Mouse (Mus musculus): ENCODE data around the gene Usp7. TPM values are rescaled to one million over a fixed set of nuclear protein-coding genes. Genes with fewer than 3 reads are reported as not detected.

Gene Usp7
- polyA plus RNA-seq (2015; fragmentation: Nextera tagmentation; extraction: Ambion mirVana), result 28.4 and 34.5 TPM in 2 replicates

- Histone ChIP-seq H3K9ac (no peak within 1 kb of the TSS), H3K4me3 (replicated peaks) (no peak within 1 kb of the TSS), H3K9me3 (replicated peaks) (no peaks in the 10 kb centered on the region), H3K36me3 (no peaks in the 10 kb centered on the region), H3K4me2 (replicated peaks) (no peak within 1 kb of the TSS), H3K27me3 (no peaks in the 10 kb centered on the region), H3K27ac (replicated peaks) (no peak within 1 kb of the TSS), H3K4me1 (no peaks in the 10 kb centered on the region)
- ATAC-seq (ENCODE audit: insufficient number of reproducible peaks, low FRiP score, low TSS enrichment, low read depth), result no peak
- 90% methylated on average over 20 of the region's 20 CpGs for WGBS
Observed at GRCm38 (mm10) chr16:8791949-8792557, at the start of gene Usp7. TSS of gene Usp7 (minus strand) at chr16:8792308.

- no peaks in the 10 kb centered on the region for H3K27me3 ChIP-seq
- H3K9me3 ChIP-seq (replicated peaks), result no peaks in the 10 kb centered on the region
- H3K9ac ChIP-seq, result no peak overlapping the region
- 85% methylated on average over 3 of the region's 3 CpGs for WGBS
- no peaks in the 10 kb centered on the region for H3K4me1 ChIP-seq
- H3K4me2 ChIP-seq (replicated peaks), result no peak overlapping the region
- no peak overlapping the region for H3K27ac ChIP-seq (replicated peaks)
- H3K36me3 ChIP-seq, result peaks cover 46% of the 10 kb centered on the region
- ATAC-seq (ENCODE audit: insufficient number of reproducible peaks, low FRiP score, low TSS enrichment, low read depth), result no peak
- no peak overlapping the region for H3K4me3 ChIP-seq (replicated peaks)
Observed at GRCm38 (mm10) chr16:8840557-8840956, 48.4 kb upstream of the Usp7 start.

GRCm38 (mm10) chr16:8838921-8839320 is 46.8 kb upstream of the Usp7 start:
- Histone ChIP-seq H3K9ac (no peak overlapping the region), H3K36me3 (peaks cover 49% of the 10 kb centered on the region), H3K27ac (replicated peaks) (no peak overlapping the region), H3K4me2 (replicated peaks) (no peak overlapping the region), H3K4me1 (no peaks in the 10 kb centered on the region), H3K4me3 (replicated peaks) (no peak overlapping the region), H3K9me3 (replicated peaks) (no peaks in the 10 kb centered on the region), H3K27me3 (no peaks in the 10 kb centered on the region)
- no peak for ATAC-seq (ENCODE audit: insufficient number of reproducible peaks, low FRiP score, low TSS enrichment, low read depth)

- WGBS, result 97% methylated on average over 1 of the region's 1 CpGs
- ATAC-seq (ENCODE audit: insufficient number of reproducible peaks, low FRiP score, low TSS enrichment, low read depth), result no peak
- no peaks in the 10 kb centered on the region for H3K27me3 ChIP-seq
- peaks cover 11% of the 10 kb centered on the region for H3K4me1 ChIP-seq
- H3K4me3 ChIP-seq (replicated peaks), result no peak overlapping the region
- no peak overlapping the region for H3K9ac ChIP-seq
- no peak overlapping the region for H3K27ac ChIP-seq (replicated peaks)
- H3K36me3 ChIP-seq, result peaks cover 41% of the 10 kb centered on the region
- no peaks in the 10 kb centered on the region for H3K9me3 ChIP-seq (replicated peaks)
- H3K4me2 ChIP-seq (replicated peaks), result no peak overlapping the region
Observed at GRCm38 (mm10) chr16:8837595-8837994, 45.5 kb upstream of the Usp7 start.

- Histone ChIP-seq H3K9ac (no peak overlapping the region), H3K4me3 (replicated peaks) (no peak overlapping the region), H3K4me2 (replicated peaks) (no peak overlapping the region), H3K9me3 (replicated peaks) (no peaks in the 10 kb centered on the region), H3K36me3 (peaks cover 41% of the 10 kb centered on the region), H3K27me3 (no peaks in the 10 kb centered on the region), H3K27ac (replicated peaks) (no peak overlapping the region), H3K4me1 (peaks cover 15% of the 10 kb centered on the region)
- WGBS, result 92% methylated on average over 1 of the region's 1 CpGs
- ATAC-seq (ENCODE audit: insufficient number of reproducible peaks, low FRiP score, low TSS enrichment, low read depth), result no peak
Observed at GRCm38 (mm10) chr16:8836876-8837275, 44.8 kb upstream of the Usp7 start.

GRCm38 (mm10) chr16:8831241-8831640 is 39.1 kb upstream of the Usp7 start:
- Histone ChIP-seq H3K27me3 (no peaks in the 10 kb centered on the region), H3K36me3 (peaks cover 10% of the 10 kb centered on the region; the same call in 1 of the 2 replicates), H3K4me3 (replicated peaks) (peak overlapping the region; percentile 98), H3K27ac (replicated peaks) (peak overlapping the region; percentile 93), H3K4me1 (peaks cover 23% of the 10 kb centered on the region), H3K4me2 (replicated peaks) (peak overlapping the region; percentile 58), H3K9me3 (replicated peaks) (no peaks in the 10 kb centered on the region), H3K9ac (peak overlapping the region; percentile 95)
- WGBS, result 2% methylated on average over 12 of the region's 12 CpGs
- no peak for ATAC-seq (ENCODE audit: insufficient number of reproducible peaks, low FRiP score, low TSS enrichment, low read depth)

GRCm38 (mm10) chr16:8830431-8831211 is 38.5 kb upstream of the Usp7 start:
- under 1% methylated on average over 74 of the region's 74 CpGs for WGBS

GRCm38 (mm10) chr16:8829564-8830359 is 37.7 kb upstream of the Usp7 start, which contains the start of gene 1810013L24Rik:
TSS of gene 1810013L24Rik (plus strand) at chr16:8830100.
- Histone ChIP-seq H3K27me3 (no peaks in the 10 kb centered on the region), H3K4me3 (replicated peaks) (peak within 1 kb of the TSS; percentile 98), H3K27ac (replicated peaks) (peak within 1 kb of the TSS; percentile 94), H3K9ac (peak within 1 kb of the TSS; percentile 95), H3K9me3 (replicated peaks) (no peaks in the 10 kb centered on the region), H3K4me1 (peaks cover 23% of the 10 kb centered on the region), H3K4me2 (replicated peaks) (peak within 1 kb of the TSS; percentile 98), H3K36me3 (0 out of 2 replicates have a peak, but pooled peaks cover 7% of the 10 kb centered on the region)
- under 1% methylated on average over 80 of the region's 80 CpGs for WGBS
- peak; percentile 99 for ATAC-seq (ENCODE audit: insufficient number of reproducible peaks, low FRiP score, low TSS enrichment, low read depth)

More at GRCm38 (mm10) chr16:8830431-8831211, 38.5 kb upstream of the Usp7 start:
- Histone ChIP-seq H3K36me3 (peaks cover 10% of the 10 kb centered on the region; the same call in 1 of the 2 replicates), H3K4me1 (peaks cover 23% of the 10 kb centered on the region), H3K9ac (peak overlapping the region; percentile 95), H3K4me3 (replicated peaks) (peak overlapping the region; percentile 98), H3K4me2 (replicated peaks) (peak overlapping the region; percentile 58), H3K9me3 (replicated peaks) (no peaks in the 10 kb centered on the region), H3K27ac (replicated peaks) (peak overlapping the region; percentile 93), H3K27me3 (no peaks in the 10 kb centered on the region)
- ATAC-seq (ENCODE audit: insufficient number of reproducible peaks, low FRiP score, low TSS enrichment, low read depth), result peak; percentile 18; the same call in 1 of the 2 replicates

- peak overlapping the region; percentile 94 for H3K27ac ChIP-seq (replicated peaks)
- H3K27me3 ChIP-seq, result no peaks in the 10 kb centered on the region
- peak overlapping the region; percentile 59 for H3K9ac ChIP-seq
- no peaks in the 10 kb centered on the region for H3K9me3 ChIP-seq (replicated peaks)
- 8% methylated on average over 33 of the region's 33 CpGs for WGBS
- H3K4me1 ChIP-seq, result peaks cover 22% of the 10 kb centered on the region
- peak overlapping the region; percentile 98 for H3K4me3 ChIP-seq (replicated peaks)
- H3K36me3 ChIP-seq, result 0 out of 2 replicates have a peak, but pooled peaks cover 4% of the 10 kb centered on the region
- H3K4me2 ChIP-seq (replicated peaks), result peak overlapping the region; percentile 98
- peak; percentile 15; the same call in 1 of the 2 replicates for ATAC-seq (ENCODE audit: insufficient number of reproducible peaks, low FRiP score, low TSS enrichment, low read depth)
Observed at GRCm38 (mm10) chr16:8828636-8829563, 36.8 kb upstream of the Usp7 start.

GRCm38 (mm10) chr16:8827366-8827765 is 35.3 kb upstream of the Usp7 start:
- 0 out of 2 replicates have a peak, but pooled peaks cover under 1% of the 10 kb centered on the region for H3K36me3 ChIP-seq
- no peak overlapping the region for H3K4me2 ChIP-seq (replicated peaks)
- no peaks in the 10 kb centered on the region for H3K9me3 ChIP-seq (replicated peaks)
- no peak for ATAC-seq (ENCODE audit: insufficient number of reproducible peaks, low FRiP score, low TSS enrichment, low read depth)
- 85% methylated on average over 7 of the region's 7 CpGs for WGBS
- H3K4me3 ChIP-seq (replicated peaks), result no peak overlapping the region
- no peaks in the 10 kb centered on the region for H3K27me3 ChIP-seq
- H3K4me1 ChIP-seq, result peaks cover 10% of the 10 kb centered on the region
- no peak overlapping the region for H3K27ac ChIP-seq (replicated peaks)
- no peak overlapping the region for H3K9ac ChIP-seq

Measured in embryonic facial prominence, embryonic 15.5 days (tissue).